Mouse (Mus musculus): Measurements from ENCODE around the gene Vmn2r12. TPM values are rescaled to one million over a fixed set of nuclear protein-coding genes. Genes with fewer than 3 reads are reported as not detected.
"Not testable (repeated sequence)": the region's sequence is repeated elsewhere in the genome, so short reads cannot be mapped to it uniquely, and the experiment has no call there.

The Vmn2r12 gene
- polyA plus RNA-seq (2016; fragmentation: Nextera tagmentation; extraction: Ambion mirVana) = not detected in 2 replicates

- H3K36me3 ChIP-seq; H3K27ac ChIP-seq (replicated peaks); H3K4me3 ChIP-seq; H3K4me1 ChIP-seq; H3K27me3 ChIP-seq (ENCODE audit: low read depth, poor library complexity, severe bottlenecking); DNase-seq (ENCODE audit: low spot score): not testable (repeated sequence)
- 82% methylated on average over 5 of the region's 5 CpGs for WGBS
- H3K9me3 ChIP-seq (replicated peaks) = peaks cover 22% of the 10 kb centered on the region
Measured at GRCm38 (mm10) chr5:109097850-109098249, at the start of gene Vmn2r12. Vmn2r12 (minus strand) TSS chr5:109097950.

- Histone ChIP-seq H3K36me3 (no peaks in the 10 kb centered on the region), H3K27me3 (ENCODE audit: low read depth, poor library complexity, severe bottlenecking) (no peaks in the 10 kb centered on the region)
Measured at GRCm38 (mm10) chr5:109139546-109139945, 41.8 kb upstream of the Vmn2r12 start.

GRCm38 (mm10) chr5:109136731-109137130, 39.0 kb upstream of the Vmn2r12 start:
- no peak for DNase-seq (ENCODE audit: low spot score)
- H3K4me3 ChIP-seq = no peak overlapping the region
- H3K27me3 ChIP-seq (ENCODE audit: low read depth, poor library complexity, severe bottlenecking) = no peaks in the 10 kb centered on the region
- peaks cover 57% of the 10 kb centered on the region for H3K9me3 ChIP-seq (replicated peaks)
- no peaks in the 10 kb centered on the region for H3K4me1 ChIP-seq
- H3K27ac ChIP-seq (replicated peaks) = no peak overlapping the region
- 79% methylated on average over 2 of the region's 2 CpGs for WGBS
- no peaks in the 10 kb centered on the region for H3K36me3 ChIP-seq

More at GRCm38 (mm10) chr5:109139546-109139945, 41.8 kb upstream of the Vmn2r12 start:
- Histone ChIP-seq H3K9me3 (replicated peaks) (peaks cover 55% of the 10 kb centered on the region), H3K4me1 (no peaks in the 10 kb centered on the region), H3K4me3 (no peak overlapping the region), H3K27ac (replicated peaks) (no peak overlapping the region)
- WGBS = 83% methylated on average over 2 of the region's 2 CpGs
- DNase-seq (ENCODE audit: low spot score) = no peak

- WGBS = 82% methylated on average over 3 of the region's 3 CpGs
- H3K4me3 ChIP-seq; H3K27me3 ChIP-seq (ENCODE audit: low read depth, poor library complexity, severe bottlenecking); H3K36me3 ChIP-seq; H3K4me1 ChIP-seq; H3K27ac ChIP-seq (replicated peaks); DNase-seq (ENCODE audit: low spot score): not testable (repeated sequence)
- H3K9me3 ChIP-seq (replicated peaks) = peaks cover 21% of the 10 kb centered on the region
Measured at GRCm38 (mm10) chr5:109096482-109096881, 1.3 kb downstream of the Vmn2r12 start.

GRCm38 (mm10) chr5:109072016-109072415, 25.7 kb downstream of the Vmn2r12 start:
- not testable (repeated sequence) for H3K4me1 ChIP-seq
- WGBS = 44% methylated on average over 4 of the region's 4 CpGs

GRCm38 (mm10) chr5:109059469-109059868, 38.3 kb downstream of the Vmn2r12 start, which contains the start of gene Vmn2r11:
Vmn2r11 (minus strand) TSS chr5:109059569.
- WGBS = 90% methylated on average over 3 of the region's 3 CpGs
- H3K9me3 ChIP-seq (replicated peaks) = peaks cover 50% of the 10 kb centered on the region
- not testable (repeated sequence) for H3K4me1 ChIP-seq; H3K27ac ChIP-seq (replicated peaks); H3K27me3 ChIP-seq (ENCODE audit: low read depth, poor library complexity, severe bottlenecking); H3K4me3 ChIP-seq; DNase-seq (ENCODE audit: low spot score); H3K36me3 ChIP-seq

More at GRCm38 (mm10) chr5:109072016-109072415, 25.7 kb downstream of the Vmn2r12 start:
- not testable (repeated sequence) for H3K4me3 ChIP-seq; H3K27ac ChIP-seq (replicated peaks); DNase-seq (ENCODE audit: low spot score); H3K27me3 ChIP-seq (ENCODE audit: low read depth, poor library complexity, severe bottlenecking); H3K36me3 ChIP-seq
- H3K9me3 ChIP-seq (replicated peaks) = peaks cover 18% of the 10 kb centered on the region; the same call in 1 of the 2 replicates

- 81% methylated on average over 1 of the region's 1 CpGs for WGBS
- Histone ChIP-seq H3K9me3 (replicated peaks) (peaks cover 33% of the 10 kb centered on the region), H3K4me3 (no peak overlapping the region), H3K27ac (replicated peaks) (no peak overlapping the region), H3K36me3 (no peaks in the 10 kb centered on the region), H3K27me3 (ENCODE audit: low read depth, poor library complexity, severe bottlenecking) (no peaks in the 10 kb centered on the region), H3K4me1 (no peaks in the 10 kb centered on the region)
- no peak for DNase-seq (ENCODE audit: low spot score)
Measured at GRCm38 (mm10) chr5:109055286-109055685, 42.5 kb downstream of the Vmn2r12 start.

Other genes with a start within 250 kb of the Vmn2r12 start
- not detected in 2 replicates for gene Vmn2r9, start 245.3 kb downstream of the Vmn2r12 start, polyA plus RNA-seq (2016; fragmentation: Nextera tagmentation; extraction: Ambion mirVana)
- gene Vmn2r10, start 91.4 kb downstream of the Vmn2r12 start, polyA plus RNA-seq (2016; fragmentation: Nextera tagmentation; extraction: Ambion mirVana) = not detected in 2 replicates
- gene Vmn2r11, start 38.4 kb downstream of the Vmn2r12 start, polyA plus RNA-seq (2016; fragmentation: Nextera tagmentation; extraction: Ambion mirVana) = not detected in 2 replicates
- gene Vmn2r13, start 94.2 kb upstream of the Vmn2r12 start, polyA plus RNA-seq (2016; fragmentation: Nextera tagmentation; extraction: Ambion mirVana) = not detected in 2 replicates
- not detected in 2 replicates for gene Vmn2r14, start 126.8 kb upstream of the Vmn2r12 start, polyA plus RNA-seq (2016; fragmentation: Nextera tagmentation; extraction: Ambion mirVana)
- gene Vmn2r15, start 199.7 kb upstream of the Vmn2r12 start, polyA plus RNA-seq (2016; fragmentation: Nextera tagmentation; extraction: Ambion mirVana) = not detected in 2 replicates
- gene Vmn2r16, start 232.2 kb upstream of the Vmn2r12 start, polyA plus RNA-seq (2016; fragmentation: Nextera tagmentation; extraction: Ambion mirVana) = not detected in 2 replicates

All from midbrain, embryonic 10.5 days (tissue).